Mouse (Mus musculus) thymus, adult 2 months (tissue): ENCODE measurements at regions not wholly inside any gene's neighbourhood (a gene's known extent, or its start where the extent isn't known, plus 50 kb on each side); places are given as distances from the start of the nearest gene placed in this dataset.

ENCODE experiments used
- DNase-seq: peaks from one replicate; pipeline ENCODE4 v3.0.0; 2021
- H3K27ac ChIP-seq: fragments of 200-500 bp; 2 replicates; pipeline ENCODE4 v1.5.1; 2012; ENCODE audit warnings: low read length, control low read depth; ENCODE audit not compliant: control insufficient read depth, insufficient read depth
- H3K27me3 ChIP-seq: fragments of 200-500 bp; 2 replicates; pipeline ENCODE4 v1.6.1; 2012; ENCODE audit warnings: mild to moderate bottlenecking, low read length, moderate library complexity, mixed read lengths; ENCODE audit not compliant: control insufficient read depth, insufficient read depth
- H3K36me3 ChIP-seq: fragments of 200-500 bp; 2 replicates; pipeline ENCODE4 v1.6.1; 2012; ENCODE audit warnings: mild to moderate bottlenecking, low read length, moderate library complexity; ENCODE audit not compliant: control insufficient read depth, insufficient read depth
- H3K4me1 ChIP-seq: fragments of 200-500 bp; replicated peaks from 2 replicates; pipeline ENCODE4 v1.6.1; 2012; ENCODE audit warnings: low read length; ENCODE audit not compliant: control insufficient read depth, insufficient read depth
- H3K4me3 ChIP-seq: fragments of 200-500 bp; 2 replicates; pipeline ENCODE4 v1.5.1; 2012; ENCODE audit warnings: mild to moderate bottlenecking, low read length, control low read depth, moderate library complexity; ENCODE audit not compliant: control insufficient read depth, insufficient read depth
- CTCF ChIP-seq: fragments of 200-500 bp; IDR thresholded peaks from 2 replicates; pipeline ENCODE4 v1.5.1; 2012; ENCODE audit warnings: mild to moderate bottlenecking, control low read depth, low read length, moderate library complexity, borderline replicate concordance; ENCODE audit not compliant: control insufficient read depth, poor library complexity, insufficient read depth; ENCODE audit errors: extremely low read depth
- POLR2A ChIP-seq: fragments of 200-500 bp; IDR thresholded peaks from 2 replicates; pipeline ENCODE4 v1.6.1; 2012; ENCODE audit warnings: mild to moderate bottlenecking, low read length, control low read depth, moderate library complexity; ENCODE audit not compliant: control insufficient read depth, poor library complexity, insufficient read depth; ENCODE audit errors: extremely low read depth
- WGBS: fragments of 180-500 bp; shearing (Covaris S2); methylation state at CpG from one replicate; pipeline ENCODE4 v1.1.7; 2018; 5-methylcytosine and 5-hydroxymethylcytosine counted together

DNA sequence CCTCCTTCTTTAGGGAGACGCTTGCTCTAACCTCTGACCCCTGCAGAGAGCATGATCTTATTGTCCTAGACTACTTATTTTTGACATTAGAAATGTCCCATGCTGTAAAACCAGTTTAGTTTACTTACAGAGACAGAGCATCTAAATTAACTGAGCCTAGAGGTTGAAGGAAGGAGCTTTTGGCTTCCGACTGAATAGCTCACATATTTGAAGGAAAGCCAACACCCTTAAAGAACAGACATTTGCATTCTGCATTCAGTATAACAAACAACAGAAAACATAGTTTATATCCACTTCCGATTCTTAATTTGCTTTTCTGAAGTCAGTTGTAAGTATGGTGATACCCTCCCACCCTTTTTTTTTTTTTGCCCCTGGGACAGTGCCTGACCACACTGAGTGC, 119.3 kb downstream of the Zfp365 start:
- H3K27me3 ChIP-seq: no peaks in the 10 kb centered on the region
- no peak for TF ChIP-seq POLR2A
- TF ChIP-seq CTCF: no peak
- H3K27ac ChIP-seq: no peak overlapping the region
- 96% methylated on average over 3 of the region's 3 CpGs for WGBS
- H3K4me3 ChIP-seq: no peak overlapping the region
- no peaks in the 10 kb centered on the region for H3K36me3 ChIP-seq
- no peaks in the 10 kb centered on the region for H3K4me1 ChIP-seq
- DNase-seq: no peak

DNA sequence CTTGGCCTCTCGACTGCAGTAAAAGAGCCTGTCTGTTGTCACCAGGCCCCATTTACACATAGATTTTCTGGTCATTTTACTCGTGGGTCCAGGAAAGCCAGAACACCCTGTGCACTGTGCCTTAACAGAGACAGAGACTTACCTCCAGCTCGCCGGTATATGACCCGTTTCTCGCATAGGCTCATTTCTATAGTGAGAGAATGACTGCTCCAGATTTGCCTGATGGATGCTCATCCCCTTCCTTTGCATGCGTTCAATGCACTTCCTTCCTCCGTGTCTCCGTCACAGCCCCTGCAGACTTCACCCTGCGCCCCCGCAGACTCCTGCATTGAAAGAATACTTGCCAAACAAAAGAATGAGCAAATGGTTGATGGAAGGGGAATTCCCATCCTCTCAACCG, 122.8 kb downstream of the Zfp365 start:
- no peaks in the 10 kb centered on the region for H3K4me1 ChIP-seq
- no peak for DNase-seq
- H3K27me3 ChIP-seq: no peaks in the 10 kb centered on the region
- WGBS: 88% methylated on average over 12 of the region's 12 CpGs
- H3K27ac ChIP-seq: no peak overlapping the region
- no peak for TF ChIP-seq POLR2A
- TF ChIP-seq CTCF: no peak
- no peaks in the 10 kb centered on the region for H3K36me3 ChIP-seq
- no peak overlapping the region for H3K4me3 ChIP-seq

GRCm38 (mm10) chr10:67788116-67788515, 124.3 kb downstream of the Zfp365 start:
- DNase-seq: no peak
- H3K27me3 ChIP-seq: no peaks in the 10 kb centered on the region
- no peak overlapping the region for H3K4me3 ChIP-seq
- no peak overlapping the region for H3K27ac ChIP-seq
- no peaks in the 10 kb centered on the region for H3K36me3 ChIP-seq
- no peaks in the 10 kb centered on the region for H3K4me1 ChIP-seq
- 79% methylated on average over 6 of the region's 6 CpGs for WGBS
- TF ChIP-seq CTCF (no peak), POLR2A (no peak)

- 96% methylated on average over 2 of the region's 2 CpGs for WGBS
- no peak for DNase-seq
- no peaks in the 10 kb centered on the region for H3K4me1 ChIP-seq
- H3K27ac ChIP-seq: no peak overlapping the region
- TF ChIP-seq CTCF (no peak), POLR2A (no peak)
- no peaks in the 10 kb centered on the region for H3K36me3 ChIP-seq
- no peak overlapping the region for H3K4me3 ChIP-seq
- H3K27me3 ChIP-seq: no peaks in the 10 kb centered on the region
These were observed 126.9 kb downstream of the Zfp365 start for GRCm38 (mm10) chr10:67785563-67785962.

GRCm38 (mm10) chr10:67778341-67778740, 134.1 kb downstream of the Zfp365 start:
- Histone ChIP-seq H3K4me1 (no peaks in the 10 kb centered on the region), H3K27ac (no peak overlapping the region), H3K27me3 (no peaks in the 10 kb centered on the region), H3K4me3 (no peak overlapping the region), H3K36me3 (no peaks in the 10 kb centered on the region)
- WGBS: 94% methylated on average over 10 of the region's 10 CpGs
- TF ChIP-seq POLR2A (no peak), CTCF (no peak)
- DNase-seq: no peak

GRCm38 (mm10) chr10:67777721-67778120, 134.7 kb downstream of the Zfp365 start:
- H3K4me1 ChIP-seq: no peaks in the 10 kb centered on the region
- WGBS: 96% methylated on average over 7 of the region's 7 CpGs
- no peak overlapping the region for H3K4me3 ChIP-seq
- no peaks in the 10 kb centered on the region for H3K27me3 ChIP-seq
- no peak overlapping the region for H3K27ac ChIP-seq
- no peak for DNase-seq
- no peaks in the 10 kb centered on the region for H3K36me3 ChIP-seq
- no peak for TF ChIP-seq CTCF
- TF ChIP-seq POLR2A: no peak

DNA sequence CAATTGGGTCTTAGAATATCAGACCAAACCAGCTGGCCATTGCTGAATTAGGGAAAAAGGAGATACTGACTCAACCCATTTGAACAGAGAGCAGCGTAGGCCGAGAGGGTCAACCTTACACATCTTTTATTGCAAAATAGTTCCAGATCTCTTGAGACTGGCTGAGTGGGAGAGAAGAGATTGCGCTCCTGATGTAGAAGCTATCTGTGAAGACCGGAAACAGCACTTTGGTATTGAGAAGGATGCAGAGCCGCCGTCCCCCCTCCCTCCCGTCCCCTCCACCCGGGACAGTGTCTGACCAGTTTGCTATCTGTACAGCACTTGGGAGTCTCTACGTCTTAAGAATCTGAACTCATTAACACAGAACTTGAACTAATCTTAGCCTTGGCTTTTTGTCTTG, 135.6 kb downstream of the Zfp365 start:
- Histone ChIP-seq H3K36me3 (no peaks in the 10 kb centered on the region), H3K27me3 (no peaks in the 10 kb centered on the region), H3K27ac (no peak overlapping the region), H3K4me1 (no peaks in the 10 kb centered on the region), H3K4me3 (no peak overlapping the region)
- TF ChIP-seq CTCF (no peak), POLR2A (no peak)
- no peak for DNase-seq
- WGBS: over 99% methylated on average over 9 of the region's 9 CpGs

GRCm38 (mm10) chr10:67771796-67772195, 140.7 kb downstream of the Zfp365 start:
- WGBS: 92% methylated on average over 8 of the region's 8 CpGs
- H3K36me3 ChIP-seq: no peaks in the 10 kb centered on the region
- TF ChIP-seq CTCF (no peak), POLR2A (no peak)
- no peak for DNase-seq
- H3K27ac ChIP-seq: no peak overlapping the region
- H3K4me3 ChIP-seq: no peak overlapping the region
- H3K4me1 ChIP-seq: no peaks in the 10 kb centered on the region
- no peaks in the 10 kb centered on the region for H3K27me3 ChIP-seq
